Mouse (Mus musculus) layer of hippocampus, postnatal 36 days (tissue): ENCODE results near the gene Casp7. TPM values are rescaled to one million over a fixed set of nuclear protein-coding genes. Genes with fewer than 3 reads are reported as not detected.
"Not testable (repeated sequence)": the region's sequence is repeated elsewhere in the genome, so short reads cannot be mapped to it uniquely, and the experiment has no call there.

Experiments
- DNase-seq, 2 experiments: peaks; one replicate each; pipeline ENCODE4 v3.0.0; 2022
- total RNA-seq, 2 experiments: library from RNA; stranded (reverse); gene quantifications; 2 replicates each; pipeline ENCODE4 v1.2.3; 2021

Gene Casp7
- 1 to 10 TPM; 1.3 to 1.9 TPM for total RNA-seq

GRCm38 (mm10) chr19:56396669-56397621, at the start of gene Casp7:
Casp7 (plus strand) TSS chr19:56397129.
- DNase-seq = peak; percentile 27 to 35

- DNase-seq = no peak
Observed at GRCm38 (mm10) chr19:56349295-56349694, 47.6 kb upstream of the Casp7 start.

- no peak for DNase-seq
Observed at GRCm38 (mm10) chr19:56353689-56354088, 43.2 kb upstream of the Casp7 start.

- no peak for DNase-seq
Observed at GRCm38 (mm10) chr19:56355201-56355600, 41.7 kb upstream of the Casp7 start.

GRCm38 (mm10) chr19:56356480-56357373, 40.2 kb upstream of the Casp7 start:
- DNase-seq = peak; percentile 45 to 61

GRCm38 (mm10) chr19:56357374-56357708, 39.6 kb upstream of the Casp7 start:
- DNase-seq = not testable (repeated sequence)

GRCm38 (mm10) chr19:56358890-56359289, 38.0 kb upstream of the Casp7 start:
- DNase-seq = no peak

- no peak for DNase-seq
Observed at GRCm38 (mm10) chr19:56363721-56364460, 33.0 kb upstream of the Casp7 start.

GRCm38 (mm10) chr19:56364563-56364962, 32.4 kb upstream of the Casp7 start:
- DNase-seq = no peak

- DNase-seq = no peak
Observed at GRCm38 (mm10) chr19:56366168-56366567, 30.8 kb upstream of the Casp7 start.

GRCm38 (mm10) chr19:56366625-56367024, 30.3 kb upstream of the Casp7 start:
- no peak for DNase-seq

- no peak for DNase-seq
Observed at GRCm38 (mm10) chr19:56367778-56368177, 29.2 kb upstream of the Casp7 start.

GRCm38 (mm10) chr19:56368912-56369311, 28.0 kb upstream of the Casp7 start:
- DNase-seq = no peak

GRCm38 (mm10) chr19:56370389-56371150, 26.4 kb upstream of the Casp7 start:
- no peak for DNase-seq

- DNase-seq = no peak
Observed at GRCm38 (mm10) chr19:56372226-56372625, 24.7 kb upstream of the Casp7 start.

- DNase-seq = no peak
Observed at GRCm38 (mm10) chr19:56373246-56373645, 23.7 kb upstream of the Casp7 start.

GRCm38 (mm10) chr19:56374011-56374410, 22.9 kb upstream of the Casp7 start:
- DNase-seq = no peak

GRCm38 (mm10) chr19:56378007-56378406, 18.9 kb upstream of the Casp7 start:
- DNase-seq = no peak

- no peak for DNase-seq
Observed at GRCm38 (mm10) chr19:56378554-56379172, 18.3 kb upstream of the Casp7 start.

- DNase-seq = no peak
Observed at GRCm38 (mm10) chr19:56380341-56380740, 16.6 kb upstream of the Casp7 start.

GRCm38 (mm10) chr19:56381407-56381806, 15.5 kb upstream of the Casp7 start:
- no peak for DNase-seq
